Mouse (Mus musculus) kidney, adult 2 months (tissue): ENCODE results near the gene Dact3. TPM values are rescaled to one million over a fixed set of nuclear protein-coding genes. Genes with fewer than 3 reads are reported as not detected.
A peak's percentile ranks its signal among the peaks of the same experiment; 100 is the strongest.

Experiments used
- DNase-seq: peaks from one replicate; pipeline ENCODE4 v3.0.0; 2021
- H3K27ac ChIP-seq: fragments of 200-500 bp; 2 replicates; pipeline ENCODE4 v1.5.1; 2012; ENCODE audit warnings: low read depth, low read length, control low read depth, inconsistent platforms; ENCODE audit not compliant: insufficient read depth
- H3K27me3 ChIP-seq: fragments of 200-500 bp; replicated peaks from 2 replicates; pipeline ENCODE4 v1.6.1; 2012; ENCODE audit warnings: mild to moderate bottlenecking, moderate library complexity, low read length, inconsistent platforms; ENCODE audit not compliant: control insufficient read depth, insufficient read depth
- H3K36me3 ChIP-seq: fragments of 200-500 bp; 2 replicates; pipeline ENCODE4 v1.6.1; 2012; ENCODE audit warnings: mild to moderate bottlenecking, moderate library complexity, low read length, inconsistent platforms; ENCODE audit not compliant: control insufficient read depth, insufficient read depth
- H3K4me1 ChIP-seq: fragments of 200-500 bp; 2 replicates; pipeline ENCODE4 v1.6.1; 2011; ENCODE audit warnings: low read length; ENCODE audit not compliant: control insufficient read depth, insufficient read depth
- H3K4me3 ChIP-seq: fragments of 200-500 bp; 2 replicates; pipeline ENCODE4 v1.5.1; 2011; ENCODE audit warnings: mild to moderate bottlenecking, low read depth, low read length, control low read depth; ENCODE audit not compliant: insufficient read depth
- CTCF ChIP-seq: fragments of 200-500 bp; conservative IDR thresholded peaks from 2 replicates; pipeline ENCODE4 v1.5.1; 2011; ENCODE audit warnings: low read depth, mild to moderate bottlenecking, control low read depth, low read length, moderate library complexity, mixed read lengths; ENCODE audit not compliant: insufficient read depth, insufficient read length
- POLR2A ChIP-seq: fragments of 200-500 bp; IDR thresholded peaks from one replicate; pipeline ENCODE4 v1.6.1; 2011; ENCODE audit warnings: low read depth, low read length, control low read depth
- WGBS: fragments of 180-500 bp; shearing (Covaris S2); methylation state at CpG from one replicate; pipeline ENCODE4 v1.1.7; 2018; 5-methylcytosine and 5-hydroxymethylcytosine counted together
- polyA plus RNA-seq: library from polyadenylated mRNA; depleted of rRNA; stranded (reverse); fragments of >200 nt; gene quantifications from 2 replicates; pipeline ENCODE4 v1.2.3, GENCODE M21; 2012

The Dact3 gene
- polyA plus RNA-seq, 1 experiment = 5.5 TPM

DNA sequence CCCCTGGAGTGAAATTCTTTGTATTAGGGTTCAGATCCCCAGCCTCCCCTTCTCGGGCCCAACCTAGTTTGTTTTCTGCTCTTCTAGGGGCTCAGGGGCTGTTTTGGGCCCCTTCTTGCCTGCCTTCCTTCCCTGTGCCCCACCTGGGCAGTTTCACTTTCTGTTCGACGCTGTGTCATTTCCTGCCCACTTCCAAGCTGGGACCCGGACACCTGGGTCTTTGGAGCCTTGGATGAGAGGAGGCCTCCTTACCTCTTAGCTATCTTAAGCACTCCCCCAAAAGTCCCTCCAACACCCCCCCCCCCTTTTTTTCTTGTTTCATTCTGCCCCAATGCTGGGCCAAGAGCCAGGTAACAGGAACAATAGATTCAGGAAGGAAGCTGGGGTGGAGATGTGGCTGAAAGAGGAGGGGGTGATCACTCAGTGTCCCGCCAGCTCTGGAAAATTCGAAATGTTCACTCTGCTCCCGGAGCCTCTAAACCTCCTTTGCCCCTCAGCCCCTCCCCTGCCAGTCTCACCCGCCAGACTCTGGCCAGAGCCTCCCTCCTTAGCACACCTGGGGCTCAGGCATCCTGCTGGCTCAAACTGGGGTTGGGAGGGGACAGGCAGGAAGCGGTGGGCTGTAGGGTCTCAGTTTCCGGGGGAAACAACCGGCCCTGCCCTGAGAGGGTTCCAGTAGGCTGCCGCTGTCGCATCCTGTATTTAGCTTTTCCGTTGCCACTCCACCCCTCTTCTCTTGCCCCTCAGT lies 29.9 kb upstream of the Dact3 start:
- peak; percentile 78 for DNase-seq
- H3K27me3 ChIP-seq = no peaks in the 10 kb centered on the region
- H3K4me3 ChIP-seq = peak overlapping the region; percentile 83
- WGBS = 27% methylated on average over 14 of the region's 14 CpGs
- H3K36me3 ChIP-seq = no peaks in the 10 kb centered on the region
- H3K4me1 ChIP-seq = 0 out of 2 replicates have a peak, but pooled peaks cover 5% of the 10 kb centered on the region
- TF ChIP-seq CTCF (no peak), POLR2A (no peak)
- H3K27ac ChIP-seq = peak overlapping the region; percentile 73

GRCm38 (mm10) chr7:16845820-16846167 lies 29.3 kb upstream of the Dact3 start:
- Histone ChIP-seq H3K4me1 (0 out of 2 replicates have a peak, but pooled peaks cover 5% of the 10 kb centered on the region), H3K27ac (peak overlapping the region; percentile 71), H3K4me3 (peak overlapping the region; percentile 83), H3K27me3 (no peaks in the 10 kb centered on the region), H3K36me3 (no peaks in the 10 kb centered on the region)
- TF ChIP-seq CTCF (no peak), POLR2A (no peak)
- 33% methylated on average over 10 of the region's 10 CpGs for WGBS
- no peak for DNase-seq

GRCm38 (mm10) chr7:16846775-16847174 lies 28.3 kb upstream of the Dact3 start:
- no peaks in the 10 kb centered on the region for H3K36me3 ChIP-seq
- WGBS = 86% methylated on average over 5 of the region's 5 CpGs
- no peak for DNase-seq
- H3K4me3 ChIP-seq = no peak overlapping the region
- no peaks in the 10 kb centered on the region for H3K27me3 ChIP-seq
- 0 out of 2 replicates have a peak, but pooled peaks cover 5% of the 10 kb centered on the region for H3K4me1 ChIP-seq
- no peak overlapping the region for H3K27ac ChIP-seq
- TF ChIP-seq CTCF = no peak
- TF ChIP-seq POLR2A = no peak

- WGBS = 83% methylated on average over 19 of the region's 19 CpGs
- no peaks in the 10 kb centered on the region for H3K36me3 ChIP-seq
Observed at GRCm38 (mm10) chr7:16847507-16847906, 27.6 kb upstream of the Dact3 start.

GRCm38 (mm10) chr7:16848579-16848978 lies 26.5 kb upstream of the Dact3 start:
- Histone ChIP-seq H3K27me3 (no peaks in the 10 kb centered on the region), H3K4me1 (no peaks in the 10 kb centered on the region), H3K36me3 (no peaks in the 10 kb centered on the region), H3K27ac (no peak overlapping the region), H3K4me3 (no peak overlapping the region)
- peak; percentile 48 for DNase-seq
- TF ChIP-seq CTCF = peak; percentile 59
- TF ChIP-seq POLR2A = no peak
- 48% methylated on average over 17 of the region's 17 CpGs for WGBS

More at GRCm38 (mm10) chr7:16847507-16847906, 27.6 kb upstream of the Dact3 start:
- no peaks in the 10 kb centered on the region for H3K4me1 ChIP-seq
- DNase-seq = no peak
- H3K27me3 ChIP-seq = no peaks in the 10 kb centered on the region
- no peak for TF ChIP-seq POLR2A
- no peak for TF ChIP-seq CTCF
- no peak overlapping the region for H3K4me3 ChIP-seq
- no peak overlapping the region for H3K27ac ChIP-seq

- no peak for DNase-seq
Observed at GRCm38 (mm10) chr7:16851636-16852035, 23.5 kb upstream of the Dact3 start.

GRCm38 (mm10) chr7:16853302-16853831 lies 21.8 kb upstream of the Dact3 start:
- Histone ChIP-seq H3K4me1 (no peaks in the 10 kb centered on the region), H3K27ac (no peak overlapping the region), H3K36me3 (no peaks in the 10 kb centered on the region), H3K4me3 (no peak overlapping the region), H3K27me3 (no peaks in the 10 kb centered on the region)
- WGBS = 73% methylated on average over 14 of the region's 14 CpGs
- TF ChIP-seq CTCF = no peak
- no peak for TF ChIP-seq POLR2A
- DNase-seq = peak; percentile 43

More at GRCm38 (mm10) chr7:16851636-16852035, 23.5 kb upstream of the Dact3 start:
- no peaks in the 10 kb centered on the region for H3K4me1 ChIP-seq
- H3K4me3 ChIP-seq = no peak overlapping the region
- no peak overlapping the region for H3K27ac ChIP-seq
- no peaks in the 10 kb centered on the region for H3K27me3 ChIP-seq
- no peak for TF ChIP-seq CTCF
- TF ChIP-seq POLR2A = no peak
- no peaks in the 10 kb centered on the region for H3K36me3 ChIP-seq
- WGBS = 71% methylated on average over 4 of the region's 4 CpGs
